Mouse (Mus musculus) erythroblast, embryonic 14.5 days (primary cell): ENCODE results near the gene Shd.

Source experiments
- GATA1 ChIP-seq: IDR thresholded peaks from 2 replicates; pipeline ENCODE4 v1.6.1; 2012; ENCODE audit warnings: low read length, inconsistent platforms, mixed read lengths
- TAL1 ChIP-seq: IDR thresholded peaks from 3 replicates; pipeline ENCODE4 v1.6.1; 2012; ENCODE audit warnings: low read length, inconsistent platforms, mixed read lengths

GRCm38 (mm10) chr17:56006956-56007355 is 36.7 kb downstream of the Shd start:
- no peak for TF ChIP-seq GATA1
- no peak for TF ChIP-seq TAL1
